Mouse (Mus musculus): Measurements from ENCODE around the gene Ttc4. TPM values are rescaled to one million over a fixed set of nuclear protein-coding genes. Genes with fewer than 3 reads are reported as not detected.
A peak's percentile ranks its signal among the peaks of the same experiment; 100 is the strongest.

Ttc4 gene
- polyA plus RNA-seq, 1 experiment from 2014 or later: 158 TPM

- no peak overlapping the region for H3K9ac ChIP-seq
- no peaks in the 10 kb centered on the region for H3K9me3 ChIP-seq
- H3K27ac ChIP-seq: no peak overlapping the region
- H3K27me3 ChIP-seq (replicated peaks): no peaks in the 10 kb centered on the region
- no peak overlapping the region for H3K4me3 ChIP-seq
- H3K4me1 ChIP-seq: peaks cover 10% of the 10 kb centered on the region
- WGBS: 67% methylated on average over 2 of the region's 2 CpGs
- ATAC-seq (replicated peaks): no peak
- no peak overlapping the region for H3K4me2 ChIP-seq
- peaks cover 5% of the 10 kb centered on the region; the same call in 1 of the 2 replicates for H3K36me3 ChIP-seq (replicated peaks)
Observed at GRCm38 (mm10) chr4:106680955-106681354, 2.2 kb upstream of the Ttc4 start.

GRCm38 (mm10) chr4:106679152-106679551 lies 408 bp upstream of the Ttc4 start:
- H3K27me3 ChIP-seq (replicated peaks): no peaks in the 10 kb centered on the region
- no peaks in the 10 kb centered on the region for H3K9me3 ChIP-seq
- peak overlapping the region; percentile 76 for H3K4me3 ChIP-seq
- 0 out of 2 replicates have a peak overlapping the region, but pooled peaks have one; percentile 6 for H3K27ac ChIP-seq
- peak; percentile 44 for ATAC-seq (replicated peaks)
- H3K9ac ChIP-seq: 0 out of 2 replicates have a peak overlapping the region, but pooled peaks have one; percentile 65
- 51% methylated on average over 3 of the region's 3 CpGs for WGBS
- H3K36me3 ChIP-seq (replicated peaks): peaks cover 14% of the 10 kb centered on the region; the same call in 1 of the 2 replicates
- peaks cover 10% of the 10 kb centered on the region for H3K4me1 ChIP-seq
- H3K4me2 ChIP-seq: peak overlapping the region; percentile 67

- H3K4me3 ChIP-seq: no peak overlapping the region
- H3K4me2 ChIP-seq: no peak overlapping the region
- peaks cover 20% of the 10 kb centered on the region for H3K36me3 ChIP-seq (replicated peaks)
- H3K9ac ChIP-seq: no peak overlapping the region
- no peaks in the 10 kb centered on the region for H3K9me3 ChIP-seq
- H3K27ac ChIP-seq: no peak overlapping the region
- H3K4me1 ChIP-seq: peaks cover 10% of the 10 kb centered on the region
- H3K27me3 ChIP-seq (replicated peaks): no peaks in the 10 kb centered on the region
- no peak for ATAC-seq (replicated peaks)
- 89% methylated on average over 5 of the region's 5 CpGs for WGBS
Observed at GRCm38 (mm10) chr4:106676749-106677148, 2.0 kb downstream of the Ttc4 start.

GRCm38 (mm10) chr4:106666546-106666945 lies 12.2 kb downstream of the Ttc4 start:
- peaks cover 65% of the 10 kb centered on the region for H3K36me3 ChIP-seq (replicated peaks)
- 92% methylated on average over 2 of the region's 2 CpGs for WGBS
- no peaks in the 10 kb centered on the region for H3K9me3 ChIP-seq
- H3K4me3 ChIP-seq: no peak overlapping the region
- H3K27me3 ChIP-seq (replicated peaks): no peaks in the 10 kb centered on the region
- no peak overlapping the region for H3K27ac ChIP-seq
- no peak overlapping the region for H3K9ac ChIP-seq
- no peak for ATAC-seq (replicated peaks)
- no peaks in the 10 kb centered on the region for H3K4me1 ChIP-seq
- H3K4me2 ChIP-seq: no peak overlapping the region

GRCm38 (mm10) chr4:106665673-106666072 lies 13.1 kb downstream of the Ttc4 start:
- H3K9me3 ChIP-seq: no peaks in the 10 kb centered on the region
- no peak overlapping the region for H3K9ac ChIP-seq
- no peak overlapping the region for H3K27ac ChIP-seq
- no peak overlapping the region for H3K4me3 ChIP-seq
- no peak overlapping the region for H3K4me2 ChIP-seq
- H3K4me1 ChIP-seq: no peaks in the 10 kb centered on the region
- peaks cover 69% of the 10 kb centered on the region for H3K36me3 ChIP-seq (replicated peaks)
- WGBS: 93% methylated on average over 10 of the region's 10 CpGs
- no peak for ATAC-seq (replicated peaks)
- no peaks in the 10 kb centered on the region for H3K27me3 ChIP-seq (replicated peaks)

- Histone ChIP-seq H3K36me3 (replicated peaks) (peaks cover 71% of the 10 kb centered on the region), H3K27ac (no peak overlapping the region), H3K9me3 (no peaks in the 10 kb centered on the region), H3K4me2 (no peak overlapping the region), H3K9ac (no peak overlapping the region), H3K4me1 (no peaks in the 10 kb centered on the region), H3K4me3 (no peak overlapping the region), H3K27me3 (replicated peaks) (no peaks in the 10 kb centered on the region)
- WGBS: 95% methylated on average over 2 of the region's 2 CpGs
- no peak for ATAC-seq (replicated peaks)
Observed at GRCm38 (mm10) chr4:106665269-106665668, 13.5 kb downstream of the Ttc4 start.

GRCm38 (mm10) chr4:106664697-106665096 lies 14.0 kb downstream of the Ttc4 start:
- Histone ChIP-seq H3K4me3 (no peak overlapping the region), H3K9ac (no peak overlapping the region), H3K27me3 (replicated peaks) (no peaks in the 10 kb centered on the region), H3K4me2 (no peak overlapping the region), H3K36me3 (replicated peaks) (peaks cover 66% of the 10 kb centered on the region), H3K27ac (no peak overlapping the region), H3K4me1 (no peaks in the 10 kb centered on the region), H3K9me3 (no peaks in the 10 kb centered on the region)
- no peak for ATAC-seq (replicated peaks)
- WGBS: 89% methylated on average over 6 of the region's 6 CpGs

GRCm38 (mm10) chr4:106663956-106664470 lies 14.7 kb downstream of the Ttc4 start:
- Histone ChIP-seq H3K27me3 (replicated peaks) (no peaks in the 10 kb centered on the region), H3K4me1 (no peaks in the 10 kb centered on the region), H3K4me2 (no peak overlapping the region), H3K9me3 (no peaks in the 10 kb centered on the region), H3K9ac (no peak overlapping the region), H3K4me3 (no peak overlapping the region), H3K36me3 (replicated peaks) (peaks cover 64% of the 10 kb centered on the region), H3K27ac (no peak overlapping the region)
- WGBS: 91% methylated on average over 5 of the region's 5 CpGs
- ATAC-seq (replicated peaks): no peak

- H3K27ac ChIP-seq: no peak overlapping the region
- peaks cover 9% of the 10 kb centered on the region for H3K4me1 ChIP-seq
- 0 out of 2 replicates have a peak, but pooled peaks cover 11% of the 10 kb centered on the region for H3K36me3 ChIP-seq (replicated peaks)
- no peaks in the 10 kb centered on the region for H3K9me3 ChIP-seq
- H3K4me2 ChIP-seq: no peak overlapping the region
- H3K4me3 ChIP-seq: no peak overlapping the region
- 93% methylated on average over 10 of the region's 10 CpGs for WGBS
- ATAC-seq (replicated peaks): no peak
- no peak overlapping the region for H3K9ac ChIP-seq
- H3K27me3 ChIP-seq (replicated peaks): no peaks in the 10 kb centered on the region
Observed at GRCm38 (mm10) chr4:106655681-106656080, 23.1 kb downstream of the Ttc4 start.

GRCm38 (mm10) chr4:106653051-106653450 lies 25.7 kb downstream of the Ttc4 start:
- WGBS: 94% methylated on average over 15 of the region's 15 CpGs
- Histone ChIP-seq H3K27me3 (replicated peaks) (no peaks in the 10 kb centered on the region; the same call in 1 of the 2 replicates), H3K36me3 (replicated peaks) (0 out of 2 replicates have a peak, but pooled peaks cover under 1% of the 10 kb centered on the region), H3K27ac (no peak overlapping the region), H3K9me3 (no peaks in the 10 kb centered on the region), H3K4me2 (no peak overlapping the region), H3K4me3 (no peak overlapping the region), H3K9ac (no peak overlapping the region), H3K4me1 (peaks cover 9% of the 10 kb centered on the region)
- no peak for ATAC-seq (replicated peaks)

GRCm38 (mm10) chr4:106652546-106652945 lies 26.2 kb downstream of the Ttc4 start:
- no peak for ATAC-seq (replicated peaks)
- Histone ChIP-seq H3K27me3 (replicated peaks) (peaks cover 1% of the 10 kb centered on the region), H3K4me3 (no peak overlapping the region), H3K4me1 (peaks cover 9% of the 10 kb centered on the region), H3K9me3 (no peaks in the 10 kb centered on the region), H3K9ac (no peak overlapping the region), H3K36me3 (replicated peaks) (no peaks in the 10 kb centered on the region), H3K27ac (no peak overlapping the region), H3K4me2 (no peak overlapping the region)
- 96% methylated on average over 3 of the region's 3 CpGs for WGBS

GRCm38 (mm10) chr4:106650833-106651527 lies 27.8 kb downstream of the Ttc4 start, which contains the start of gene Pars2:
Pars2 (plus strand) TSS chr4:106651069.
- Histone ChIP-seq H3K4me3 (peak within 1 kb of the TSS; percentile 53), H3K27ac (peak within 1 kb of the TSS; percentile 66), H3K9me3 (no peaks in the 10 kb centered on the region), H3K27me3 (replicated peaks) (peaks cover 11% of the 10 kb centered on the region), H3K4me2 (peak within 1 kb of the TSS; percentile 85), H3K36me3 (replicated peaks) (no peaks in the 10 kb centered on the region), H3K9ac (peak within 1 kb of the TSS; percentile 69), H3K4me1 (peaks cover 9% of the 10 kb centered on the region)
- 2% methylated on average over 40 of the region's 40 CpGs for WGBS
- ATAC-seq (replicated peaks): peak; percentile 97

- no peak overlapping the region for H3K4me2 ChIP-seq
- no peak overlapping the region for H3K27ac ChIP-seq
- ATAC-seq (replicated peaks): no peak
- no peak overlapping the region for H3K4me3 ChIP-seq
- 86% methylated on average over 6 of the region's 6 CpGs for WGBS
- peaks cover 9% of the 10 kb centered on the region for H3K4me1 ChIP-seq
- no peak overlapping the region for H3K9ac ChIP-seq
- H3K27me3 ChIP-seq (replicated peaks): peaks cover 11% of the 10 kb centered on the region
- no peaks in the 10 kb centered on the region for H3K9me3 ChIP-seq
- H3K36me3 ChIP-seq (replicated peaks): no peaks in the 10 kb centered on the region
Observed at GRCm38 (mm10) chr4:106647137-106647536, 31.6 kb downstream of the Ttc4 start.

Measured in midbrain, embryonic 15.5 days (tissue).